Comparison of ENCODE assay signal across 34 mouse cellular contexts in genomic region chr4:105630595-105631369, GRCm38 (mm10).
A peak's percentile ranks its signal among the peaks of the same experiment; 100 is the strongest.
DNase-seq lines count a peak whose midpoint lies in the region; ATAC-seq and TF ChIP-seq lines count a peak whose summit lies in the region.
"Had no signal": no experiment of that assay in that cellular context is flagged by ENCODE, and none has a peak within 500 bp of the region (broad histone marks: within the 10 kb centered on the region; RNA-seq: fewer than 3 reads in every experiment).

No protein-coding gene starts in this region.

- H3K4me2 ChIP-seq in heart, embryonic 14.5 days (ENCODE audit: low read length) = no peak overlapping the region
- H3K4me2 ChIP-seq: embryonic facial prominence, embryonic 13.5 days; forebrain, embryonic 15.5 days; hindbrain, embryonic 12.5 days; limb, embryonic 15.5 days; liver, embryonic 13.5 days; midbrain, embryonic 11.5 days; stomach, embryonic 15.5 days had no signal

- H3K36me3 ChIP-seq in heart, embryonic 14.5 days (ENCODE audit: control insufficient read depth, insufficient read depth, low read length) = no peaks in the 10 kb centered on the region
- H3K36me3 ChIP-seq: embryonic facial prominence, embryonic 13.5 days; forebrain, embryonic 10.5 days; forebrain, embryonic 15.5 days; G1E; heart, embryonic 10.5 days; hindbrain, embryonic 12.5 days; limb, embryonic 10.5 days; limb, embryonic 15.5 days; liver, embryonic 13.5 days; stomach, embryonic 15.5 days had no signal

- no peak for TF ChIP-seq CTCF in cerebellum, adult 2 months (IDR thresholded peaks at IDR 0.05; ENCODE audit: borderline replicate concordance, insufficient read depth, low read depth, low read length)

- 36% methylated on average over 11 of the region's 11 CpGs for WGBS in heart, embryonic 14.5 days
- 76% methylated on average over 11 of the region's 11 CpGs for whole genome bisulfite sequencing in cerebellum, adult 2 months

- H3K9ac ChIP-seq in heart, embryonic 14.5 days (ENCODE audit: low read length) = no peak overlapping the region
- H3K9ac ChIP-seq: embryonic facial prominence, embryonic 13.5 days; forebrain, embryonic 15.5 days; hindbrain, embryonic 12.5 days; limb, embryonic 15.5 days; liver, embryonic 13.5 days; stomach, embryonic 15.5 days had no signal

- ATAC-seq in heart, embryonic 14.5 days (ENCODE audit: insufficient number of reproducible peaks, insufficient read depth, low FRiP score, low read depth) = peak; percentile 66; the same call in 1 of the 2 replicates
- ATAC-seq in megakaryocyte progenitor cell, adult 5-6 weeks (replicated peaks; ENCODE audit: poor library complexity) = peak; percentile 53
- ATAC-seq: forebrain, embryonic 15.5 days; intestine, postnatal 0 days; midbrain, embryonic 16.5 days; Patski had no signal

- H3K27ac ChIP-seq in heart, embryonic 14.5 days (replicated peaks in 1 of 2; ENCODE audit: control insufficient read depth in 1 of 2, insufficient read depth in 1 of 2, low read depth in 2 of 2, low read length in 2 of 2) = no peak overlapping the region
- no peak overlapping the region for H3K27ac ChIP-seq in cerebellum, adult 2 months (ENCODE audit: insufficient read depth, low read length)
- H3K27ac ChIP-seq: embryonic facial prominence, embryonic 13.5 days; forebrain, embryonic 10.5 days; forebrain, embryonic 15.5 days; gastrocnemius, adult 2 months; heart, embryonic 10.5 days; hindbrain, embryonic 12.5 days; limb, embryonic 10.5 days; liver, embryonic 13.5 days; stomach, embryonic 15.5 days had no signal

- no peak overlapping the region for H3K4me3 ChIP-seq in heart, embryonic 14.5 days (ENCODE audit: control insufficient read depth in 1 of 2, insufficient read depth in 1 of 2, low read depth in 1 of 2, low read length in 2 of 2)
- no peak overlapping the region for H3K4me3 ChIP-seq in cerebellum, adult 2 months (replicated peaks; ENCODE audit: insufficient read depth, low read depth, low read length)
- H3K4me3 ChIP-seq: embryonic facial prominence, embryonic 13.5 days; forebrain, embryonic 10.5 days; forebrain, embryonic 15.5 days; gastrocnemius, adult 2 months; heart, embryonic 10.5 days; hindbrain, embryonic 12.5 days; limb, embryonic 10.5 days; limb, embryonic 15.5 days; liver, embryonic 13.5 days; stomach, embryonic 15.5 days had no signal

- DNase-seq in embryo, embryonic 10 days (ENCODE audit: low spot score) = peak; percentile 13
- no peak for DNase-seq in embryo, embryonic 10.5 days (ENCODE audit: low spot score)
- no peak for DNase-seq in heart, postnatal 36 days
- peak; percentile 30 for DNase-seq in lung, postnatal 36 days
- no peak for DNase-seq in lung, postnatal 4 days
- DNase-seq in cerebellum, adult 2 months = no peak
- DNase-seq: adrenal gland, postnatal 14 days; cerebellum, adult 11-12 months; cerebellum, postnatal 10 days; gastrocnemius, adult 2 months; gastrocnemius, postnatal 36 days; heart, postnatal 10 days; kidney, adult 9 months; kidney, postnatal 10 days; layer of hippocampus, postnatal 36 days; liver, embryonic 13.5 days; lung, adult 18-20 months; right cerebral cortex, postnatal 25 days; thymus, postnatal 25 days had no signal

- TF ChIP-seq POLR2A in cerebellum, adult 2 months (IDR thresholded peaks at IDR 0.05; ENCODE audit: borderline replicate concordance, insufficient read depth, low read length) = no peak

- no peaks in the 10 kb centered on the region for H3K27me3 ChIP-seq in heart, embryonic 14.5 days (ENCODE audit: control insufficient read depth, insufficient read depth, low read length)
- no peaks in the 10 kb centered on the region for H3K27me3 ChIP-seq in cerebellum, adult 2 months (ENCODE audit: control insufficient read depth, insufficient read depth, low read length)
- H3K27me3 ChIP-seq: embryonic facial prominence, embryonic 13.5 days; forebrain, embryonic 15.5 days; hindbrain, embryonic 12.5 days; limb, embryonic 15.5 days; liver, embryonic 13.5 days; Patski; stomach, embryonic 15.5 days had no signal

- H3K9me3 ChIP-seq in heart, embryonic 14.5 days (ENCODE audit: control insufficient read depth, low read length) = no peaks in the 10 kb centered on the region
- H3K9me3 ChIP-seq: embryonic facial prominence, embryonic 13.5 days; forebrain, embryonic 10.5 days; forebrain, embryonic 15.5 days; heart, embryonic 10.5 days; hindbrain, embryonic 12.5 days; limb, embryonic 10.5 days; limb, embryonic 15.5 days; liver, embryonic 13.5 days; stomach, embryonic 15.5 days had no signal

- H3K4me1 ChIP-seq in heart, embryonic 14.5 days (ENCODE audit: control insufficient read depth in 2 of 2, insufficient read depth in 2 of 2, low read length in 2 of 2) = peaks cover 7 to 12% of the 10 kb centered on the region in 2 experiments; a peak in 3 of 4 replicates
- no peaks in the 10 kb centered on the region; the same call in 1 of the 2 replicates for H3K4me1 ChIP-seq in cerebellum, adult 2 months (ENCODE audit: control insufficient read depth, insufficient read depth, low read length)
- H3K4me1 ChIP-seq: forebrain, embryonic 10.5 days; forebrain, embryonic 15.5 days; hindbrain, embryonic 12.5 days; limb, embryonic 10.5 days; liver, embryonic 13.5 days; stomach, embryonic 15.5 days had no signal

- intact Hi-C loops in heart, postnatal 36 days (cut with DNase I) = loop anchor here (10.0 kb wide), 1 partner anchor 476 kb away; the partner anchor contains the start of gene Plpp3

Comparison
In these comparisons a context has a peak if more than half of its experiments do, and no peak if none do; other contexts are left out.
1. DNase-seq: peak in embryo, embryonic 10 days (single experiment) and lung, postnatal 36 days (single experiment); none in embryo, embryonic 10.5 days (single experiment), heart, postnatal 36 days (0 of 2), lung, postnatal 4 days (0 of 2) and cerebellum, adult 2 months (0 of 2).